Mouse (Mus musculus) hindbrain, embryonic 12.5 days (tissue): Measurements from ENCODE around the gene Fam69b. TPM values are rescaled to one million over a fixed set of nuclear protein-coding genes. Genes with fewer than 3 reads are reported as not detected.
A peak's percentile ranks its signal among the peaks of the same experiment; 100 is the strongest.
"Not testable (repeated sequence)": the region's sequence is repeated elsewhere in the genome, so short reads cannot be mapped to it uniquely, and the experiment has no call there.

Experiments used
- ATAC-seq: fragments of 200-750 bp; cut with Nextera tagmentation; 2 replicates; pipeline ENCODE4 v1.8.0; 2017; ENCODE audit warnings: moderate TSS enrichment; ENCODE audit not compliant: low FRiP score
- H3K27ac ChIP-seq: fragments of 300-500 bp; sonication (generic); 2 replicates; pipeline ENCODE4 v1.5.1; 2016; ENCODE audit warnings: mild to moderate bottlenecking
- H3K27me3 ChIP-seq: fragments of 300-500 bp; sonication (generic); 2 replicates; pipeline ENCODE4 v1.6.1; 2016; ENCODE audit warnings: mild to moderate bottlenecking
- H3K36me3 ChIP-seq: fragments of 300-500 bp; sonication (generic); 2 replicates; pipeline ENCODE4 v1.6.1; 2016; ENCODE audit warnings: mild to moderate bottlenecking
- H3K4me1 ChIP-seq: fragments of 300-500 bp; sonication (generic); 2 replicates; pipeline ENCODE4 v1.6.1; 2016
- H3K4me2 ChIP-seq: fragments of 300-500 bp; sonication (generic); replicated peaks from 2 replicates; pipeline ENCODE4 v1.6.1; 2016; ENCODE audit warnings: mild to moderate bottlenecking
- H3K4me3 ChIP-seq: fragments of 300-500 bp; sonication (generic); 2 replicates; pipeline ENCODE4 v1.5.1; 2016; ENCODE audit warnings: mild to moderate bottlenecking
- H3K9ac ChIP-seq: fragments of 300-500 bp; sonication (generic); 2 replicates; pipeline ENCODE4 v1.6.1; 2016; ENCODE audit warnings: mild to moderate bottlenecking, moderate library complexity
- H3K9me3 ChIP-seq: fragments of 300-500 bp; sonication (generic); replicated peaks from 2 replicates; pipeline ENCODE4 v1.6.1; 2016; ENCODE audit warnings: mild to moderate bottlenecking
- WGBS: fragments of 180-500 bp; shearing (Covaris S2); methylation state at CpG from one replicate; pipeline ENCODE4 v1.1.7; 2016; 5-methylcytosine and 5-hydroxymethylcytosine counted together
- polyA plus RNA-seq: library from polyadenylated mRNA; unstranded; fragments of >200 nt; fragmentation: Nextera tagmentation; extraction: Ambion mirVana; gene quantifications from 2 replicates; pipeline ENCODE4 v1.2.1, GENCODE M21; 2016

The Fam69b gene
- polyA plus RNA-seq, 1 experiment from 2014 or later: 73.7 TPM

- Histone ChIP-seq H3K9me3 (no peaks in the 10 kb centered on the region), H3K36me3 (no peaks in the 10 kb centered on the region), H3K4me1 (no peaks in the 10 kb centered on the region), H3K27me3 (no peaks in the 10 kb centered on the region), H3K4me2 (no peak overlapping the region), H3K4me3 (no peak overlapping the region), H3K9ac (no peak overlapping the region), H3K27ac (no peak overlapping the region)
- peak; percentile 95 for ATAC-seq
- WGBS: 24% methylated on average over 3 of the region's 3 CpGs
Measured at GRCm38 (mm10) chr2:26646643-26647293, 18.5 kb downstream of the Fam69b start.

- no peaks in the 10 kb centered on the region for H3K4me1 ChIP-seq
- no peak overlapping the region for H3K27ac ChIP-seq
- H3K9me3 ChIP-seq: no peaks in the 10 kb centered on the region
- no peaks in the 10 kb centered on the region for H3K27me3 ChIP-seq
- H3K36me3 ChIP-seq: no peaks in the 10 kb centered on the region
- 38% methylated on average over 1 of the region's 1 CpGs for WGBS
- no peak overlapping the region for H3K9ac ChIP-seq
- no peak overlapping the region for H3K4me2 ChIP-seq
- H3K4me3 ChIP-seq: no peak overlapping the region
- ATAC-seq: no peak
Measured at GRCm38 (mm10) chr2:26654687-26655086, 26.4 kb downstream of the Fam69b start.

- 83% methylated on average over 2 of the region's 2 CpGs for WGBS
- Histone ChIP-seq H3K4me1 (peaks cover 5% of the 10 kb centered on the region; the same call in 1 of the 2 replicates), H3K27me3 (peaks cover 5% of the 10 kb centered on the region; the same call in 1 of the 2 replicates), H3K27ac (no peak overlapping the region), H3K36me3 (no peaks in the 10 kb centered on the region), H3K9me3 (no peaks in the 10 kb centered on the region), H3K4me2 (no peak overlapping the region), H3K4me3 (no peak overlapping the region), H3K9ac (no peak overlapping the region)
- ATAC-seq: no peak
Measured at GRCm38 (mm10) chr2:26657426-26657825, 29.2 kb downstream of the Fam69b start.

GRCm38 (mm10) chr2:26661143-26661752 is 33.0 kb downstream of the Fam69b start:
- Histone ChIP-seq H3K4me3 (peak overlapping the region; percentile 33), H3K9me3 (no peaks in the 10 kb centered on the region), H3K9ac (peak overlapping the region; percentile 43; the same call in 1 of the 2 replicates), H3K4me2 (peak overlapping the region; percentile 60), H3K36me3 (no peaks in the 10 kb centered on the region), H3K4me1 (peaks cover 5% of the 10 kb centered on the region; the same call in 1 of the 2 replicates), H3K27ac (no peak overlapping the region), H3K27me3 (peaks cover 5% of the 10 kb centered on the region; the same call in 1 of the 2 replicates)
- ATAC-seq: no peak
- 5% methylated on average over 17 of the region's 20 CpGs for WGBS

GRCm38 (mm10) chr2:26661768-26662508 is 33.7 kb downstream of the Fam69b start:
- 49% methylated on average over 29 of the region's 29 CpGs for whole genome bisulfite sequencing
- H3K9me3 ChIP-seq: no peaks in the 10 kb centered on the region
- no peak overlapping the region for H3K27ac ChIP-seq

GRCm38 (mm10) chr2:26662509-26662882 is 34.2 kb downstream of the Fam69b start:
- ATAC-seq: no peak
- no peak overlapping the region for H3K9ac ChIP-seq
- no peaks in the 10 kb centered on the region for H3K36me3 ChIP-seq
- 77% methylated on average over 13 of the region's 13 CpGs for WGBS
- peaks cover 5% of the 10 kb centered on the region; the same call in 1 of the 2 replicates for H3K27me3 ChIP-seq
- no peaks in the 10 kb centered on the region for H3K9me3 ChIP-seq
- H3K4me3 ChIP-seq: no peak overlapping the region
- H3K4me2 ChIP-seq: no peak overlapping the region
- H3K4me1 ChIP-seq: peaks cover 5% of the 10 kb centered on the region; the same call in 1 of the 2 replicates
- H3K27ac ChIP-seq: no peak overlapping the region

More at GRCm38 (mm10) chr2:26661768-26662508, 33.7 kb downstream of the Fam69b start:
- no peak; the same call in 1 of the 2 replicates for ATAC-seq
- Histone ChIP-seq H3K36me3 (no peaks in the 10 kb centered on the region), H3K9ac (peak overlapping the region; percentile 43; the same call in 1 of the 2 replicates), H3K4me3 (peak overlapping the region; percentile 33), H3K27me3 (peaks cover 5% of the 10 kb centered on the region; the same call in 1 of the 2 replicates), H3K4me2 (peak overlapping the region; percentile 60), H3K4me1 (peaks cover 5% of the 10 kb centered on the region; the same call in 1 of the 2 replicates)

- no peak for ATAC-seq
- Histone ChIP-seq H3K4me3 (no peak overlapping the region), H3K9me3 (no peaks in the 10 kb centered on the region), H3K4me2 (no peak overlapping the region), H3K36me3 (no peaks in the 10 kb centered on the region), H3K27ac (no peak overlapping the region), H3K4me1 (peaks cover 5% of the 10 kb centered on the region; the same call in 1 of the 2 replicates), H3K9ac (no peak overlapping the region), H3K27me3 (peaks cover 5% of the 10 kb centered on the region; the same call in 1 of the 2 replicates)
- WGBS: 83% methylated on average over 10 of the region's 10 CpGs
Measured at GRCm38 (mm10) chr2:26663112-26663511, 34.9 kb downstream of the Fam69b start.

- not testable (repeated sequence) for H3K4me2 ChIP-seq, ATAC-seq
- WGBS: 80% methylated on average over 1 of the region's 1 CpGs
Measured at GRCm38 (mm10) chr2:26663551-26663950, 35.3 kb downstream of the Fam69b start.

GRCm38 (mm10) chr2:26668746-26669145 is 40.5 kb downstream of the Fam69b start:
- Histone ChIP-seq H3K9ac (no peak overlapping the region), H3K27ac (no peak overlapping the region), H3K4me2 (no peak overlapping the region), H3K9me3 (no peaks in the 10 kb centered on the region), H3K27me3 (no peaks in the 10 kb centered on the region), H3K4me3 (no peak overlapping the region), H3K4me1 (no peaks in the 10 kb centered on the region), H3K36me3 (no peaks in the 10 kb centered on the region)
- no peak for ATAC-seq

More at GRCm38 (mm10) chr2:26663551-26663950, 35.3 kb downstream of the Fam69b start:
- H3K9ac ChIP-seq, H3K27me3 ChIP-seq, H3K36me3 ChIP-seq, H3K27ac ChIP-seq, H3K4me3 ChIP-seq, H3K9me3 ChIP-seq, H3K4me1 ChIP-seq: not testable (repeated sequence)

GRCm38 (mm10) chr2:26671182-26671581 is 42.9 kb downstream of the Fam69b start, which contains the start of gene Lcn4:
TSS of gene Lcn4 (minus strand) at chr2:26671282.
- H3K4me3 ChIP-seq: no peak within 1 kb of the TSS
- no peak within 1 kb of the TSS for H3K9ac ChIP-seq
- H3K27me3 ChIP-seq: no peaks in the 10 kb centered on the region
- H3K27ac ChIP-seq: no peak within 1 kb of the TSS
- ATAC-seq: no peak
- WGBS: 93% methylated on average over 3 of the region's 3 CpGs
- no peak within 1 kb of the TSS for H3K4me2 ChIP-seq
- no peaks in the 10 kb centered on the region for H3K4me1 ChIP-seq
- no peaks in the 10 kb centered on the region for H3K36me3 ChIP-seq
- H3K9me3 ChIP-seq: no peaks in the 10 kb centered on the region
